Mouse (Mus musculus) C2C12 (cell line): ENCODE data around the gene Ehd2. TPM values are rescaled to one million over a fixed set of nuclear protein-coding genes. Genes with fewer than 3 reads are reported as not detected.

Experiments
- H3K27me3 ChIP-seq: one replicate; pipeline ENCODE4 v1.6.1; 2011; ENCODE audit not compliant: control insufficient read depth, insufficient read depth, insufficient read length
- H3K36me3 ChIP-seq: one replicate; pipeline ENCODE4 v1.6.1; 2011; ENCODE audit not compliant: control insufficient read depth, insufficient read depth
- H3K4me3 ChIP-seq: one replicate; pipeline ENCODE4 v1.5.1; 2011; ENCODE audit warnings: mild to moderate bottlenecking, control low read depth; ENCODE audit not compliant: poor library complexity, insufficient read depth, severe bottlenecking
- H3K79me2 ChIP-seq: one replicate; pipeline ENCODE4 v1.6.1; 2011; ENCODE audit not compliant: control insufficient read depth, insufficient read depth
- H3K79me3 ChIP-seq: one replicate; pipeline ENCODE4 v1.6.1; 2011; ENCODE audit warnings: low read depth, control low read depth
- H3ac ChIP-seq: one replicate; pipeline ENCODE3; 2011; ENCODE audit warnings: low read depth; ENCODE audit not compliant: control insufficient read depth, insufficient read length
- CEBPB ChIP-seq: IDR thresholded peaks from one replicate; pipeline ENCODE4 v1.6.1; 2011; ENCODE audit warnings: low read depth, mild to moderate bottlenecking, control low read depth, moderate library complexity
- CTCF ChIP-seq: IDR thresholded peaks from one replicate; pipeline ENCODE4 v1.5.1; 2011; ENCODE audit not compliant: control insufficient read depth, insufficient read depth, insufficient read length
- FOSL1 ChIP-seq: IDR thresholded peaks from one replicate; pipeline ENCODE4 v1.8.0; 2011; ENCODE audit warnings: mild to moderate bottlenecking, low read length; ENCODE audit not compliant: poor library complexity, insufficient read depth, severe bottlenecking
- MAX ChIP-seq: IDR thresholded peaks from one replicate; pipeline ENCODE4 v1.6.1; 2011; ENCODE audit warnings: mild to moderate bottlenecking, control low read depth
- MYOD1 ChIP-seq: IDR thresholded peaks from one replicate; pipeline ENCODE4 v1.6.1; 2011; ENCODE audit warnings: low read depth; ENCODE audit not compliant: control insufficient read depth, insufficient read length
- MYOG ChIP-seq: IDR thresholded peaks from one replicate; pipeline ENCODE4 v1.6.1; 2011; ENCODE audit not compliant: control insufficient read depth, insufficient read length; ENCODE audit errors: extremely low read depth
- USF1 ChIP-seq: IDR thresholded peaks from one replicate; pipeline ENCODE4 v1.6.1; 2011; ENCODE audit warnings: low read depth, mild to moderate bottlenecking, control low read depth, moderate library complexity
- polyA plus RNA-seq: library from polyadenylated mRNA; unstranded; fragments of >200 nt; fragmentation: generic; extraction: Trizol; gene quantifications from one replicate; pipeline ENCODE4 v1.2.1, GENCODE M21; 2012; ENCODE audit warnings: missing spikeins

Ehd2 gene
- polyA plus RNA-seq, 1 experiment = 98.7 TPM

DNA sequence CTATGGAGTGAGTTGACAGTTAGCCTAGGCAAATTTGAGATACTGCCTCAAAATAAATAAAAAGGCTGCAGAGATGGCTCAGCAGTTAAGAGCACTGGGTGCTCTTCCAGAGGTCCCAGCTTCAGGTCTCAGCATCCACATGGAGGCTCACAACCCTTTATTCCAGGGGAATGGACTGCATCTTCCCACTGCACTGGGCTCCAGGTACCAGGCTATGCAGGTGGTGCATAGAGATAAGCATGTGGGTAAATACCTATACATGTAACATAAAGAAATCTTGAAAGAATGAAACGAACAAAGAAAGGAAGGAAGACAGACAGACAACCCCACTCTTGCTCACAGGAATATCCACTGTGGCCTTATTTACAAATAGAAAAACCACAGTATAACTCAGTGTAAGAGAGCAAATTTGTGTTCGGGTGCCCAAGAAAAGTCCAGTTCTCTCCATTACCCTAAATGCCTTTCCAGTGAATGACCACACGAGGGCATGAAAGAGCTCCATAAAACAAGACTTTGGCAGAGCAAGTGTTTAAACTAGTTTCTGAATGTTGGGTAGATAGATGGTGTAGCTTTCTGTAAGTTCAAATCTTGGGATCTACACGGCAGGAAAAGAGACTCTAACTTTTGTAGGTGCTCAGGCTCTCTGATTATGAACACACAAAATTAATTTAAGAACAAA lies 15.5 kb upstream of the Ehd2 start:
- no peak overlapping the region for H3ac ChIP-seq
- TF ChIP-seq MYOD1 = no peak
- no peak for TF ChIP-seq CEBPB
- TF ChIP-seq CTCF = no peak
- TF ChIP-seq MYOG = no peak
- no peak for TF ChIP-seq MAX
- TF ChIP-seq USF1 = no peak
- no peak for TF ChIP-seq FOSL1
- no peak overlapping the region for H3K4me3 ChIP-seq
- no peaks in the 10 kb centered on the region for H3K79me2 ChIP-seq
- peaks cover 2% of the 10 kb centered on the region for H3K79me3 ChIP-seq
- H3K27me3 ChIP-seq = no peaks in the 10 kb centered on the region
- no peaks in the 10 kb centered on the region for H3K36me3 ChIP-seq

DNA sequence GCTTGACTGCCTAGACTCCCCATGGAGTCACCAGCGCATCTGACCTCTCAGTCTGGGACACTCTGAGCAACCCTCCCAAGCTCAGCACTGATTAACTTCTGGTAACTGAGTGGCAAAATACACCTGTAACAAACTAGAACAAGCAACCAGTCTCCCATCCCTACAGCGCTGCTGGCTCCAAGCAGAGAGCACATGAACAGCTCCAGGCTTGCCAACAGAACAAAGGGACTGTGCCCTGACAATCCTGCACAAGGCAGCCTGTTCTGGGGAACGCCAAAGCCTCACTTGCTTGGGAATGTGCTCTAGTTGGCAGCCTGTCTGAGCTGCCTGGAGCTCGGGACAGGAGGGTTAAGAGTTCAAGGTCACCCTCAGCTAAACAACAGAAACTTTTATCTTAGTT lies 14.2 kb upstream of the Ehd2 start:
- Histone ChIP-seq H3K27me3 (no peaks in the 10 kb centered on the region), H3K4me3 (no peak overlapping the region), H3K36me3 (no peaks in the 10 kb centered on the region), H3K79me2 (no peaks in the 10 kb centered on the region), H3K79me3 (peaks cover 2% of the 10 kb centered on the region), H3ac (no peak overlapping the region)
- TF ChIP-seq CEBPB (no peak), CTCF (no peak), FOSL1 (no peak), MYOD1 (no peak), USF1 (no peak), MYOG (no peak), MAX (no peak)

DNA sequence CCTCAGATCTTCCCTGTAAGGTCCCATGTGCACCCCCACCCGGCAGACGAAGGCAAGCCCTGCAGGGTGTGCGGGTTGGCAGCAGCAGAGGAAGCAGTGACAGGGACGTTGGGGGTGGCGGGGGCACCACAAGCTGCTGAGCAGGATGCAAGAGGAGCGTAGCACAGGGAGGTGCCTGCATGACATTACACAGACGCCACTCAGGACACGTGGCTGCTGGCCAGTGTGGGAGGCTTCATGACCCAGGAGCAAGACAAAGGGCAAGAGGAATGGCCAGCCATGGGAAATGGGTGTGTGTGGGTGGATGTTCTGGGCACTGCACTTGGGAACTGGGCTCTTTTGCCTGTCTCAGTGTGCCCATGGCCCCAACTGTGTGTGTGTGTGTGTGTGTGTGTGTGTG lies 12.9 kb upstream of the Ehd2 start:
- H3K36me3 ChIP-seq = no peaks in the 10 kb centered on the region
- H3K79me2 ChIP-seq = no peaks in the 10 kb centered on the region
- H3K27me3 ChIP-seq = no peaks in the 10 kb centered on the region
- H3ac ChIP-seq = no peak overlapping the region
- TF ChIP-seq USF1 (no peak), MAX (no peak), MYOG (no peak), CEBPB (no peak), CTCF (no peak), FOSL1 (no peak), MYOD1 (no peak)
- no peak overlapping the region for H3K4me3 ChIP-seq
- peaks cover 2% of the 10 kb centered on the region for H3K79me3 ChIP-seq

DNA sequence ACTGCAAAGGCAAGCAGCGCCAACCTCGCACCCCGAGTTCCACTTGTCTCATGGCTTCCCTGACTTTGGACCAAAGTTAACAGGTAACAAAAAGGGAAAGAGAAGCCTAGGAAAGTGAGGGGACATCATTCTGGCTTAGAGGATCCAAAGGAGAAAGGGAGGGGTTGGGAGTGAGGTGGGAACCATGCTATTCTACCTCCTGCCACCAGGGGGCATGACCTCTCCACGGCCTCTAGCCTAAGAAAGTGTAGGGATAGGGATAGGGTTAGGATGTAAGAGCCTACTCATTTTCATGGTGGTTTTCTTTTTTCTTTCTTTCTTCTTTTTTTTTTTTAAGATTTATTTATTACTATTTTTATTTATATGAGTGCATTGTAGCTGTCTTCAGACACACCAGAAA lies 8.5 kb upstream of the Ehd2 start:
- Histone ChIP-seq H3K27me3 (no peaks in the 10 kb centered on the region), H3K79me2 (no peaks in the 10 kb centered on the region), H3K4me3 (no peak overlapping the region), H3K36me3 (no peaks in the 10 kb centered on the region), H3K79me3 (no peaks in the 10 kb centered on the region), H3ac (no peak overlapping the region)
- TF ChIP-seq MYOD1 = no peak
- peak; percentile 67 for TF ChIP-seq CTCF
- TF ChIP-seq MAX = no peak
- no peak for TF ChIP-seq FOSL1
- no peak for TF ChIP-seq MYOG
- TF ChIP-seq CEBPB = no peak

DNA sequence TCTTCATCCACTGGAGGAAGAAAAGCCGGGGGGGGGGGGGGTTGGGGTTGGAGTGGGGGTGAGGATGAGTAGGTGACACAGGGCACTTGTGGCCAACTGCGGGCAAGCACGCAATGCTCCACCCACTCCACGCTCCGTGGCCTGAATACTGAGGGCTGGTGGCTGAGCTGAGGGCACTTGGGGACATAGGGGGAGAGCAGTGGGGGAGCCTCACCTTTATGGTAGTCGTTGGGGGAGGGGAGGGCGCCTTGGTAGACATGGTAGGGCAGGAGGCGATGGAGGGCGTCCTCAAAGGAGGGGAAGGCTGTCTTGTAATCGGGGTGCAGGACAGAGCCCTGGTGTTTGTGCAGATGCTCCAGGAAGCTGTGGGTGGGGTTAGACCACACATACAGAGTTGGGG lies 8.1 kb upstream of the Ehd2 start:
- H3K27me3 ChIP-seq = no peaks in the 10 kb centered on the region
- H3K79me2 ChIP-seq = no peaks in the 10 kb centered on the region
- H3ac ChIP-seq = no peak overlapping the region
- no peaks in the 10 kb centered on the region for H3K79me3 ChIP-seq
- no peak for TF ChIP-seq CTCF
- no peak for TF ChIP-seq MAX
- no peak for TF ChIP-seq USF1
- TF ChIP-seq MYOD1 = no peak
- TF ChIP-seq CEBPB = no peak
- H3K36me3 ChIP-seq = no peaks in the 10 kb centered on the region
- H3K4me3 ChIP-seq = no peak overlapping the region

DNA sequence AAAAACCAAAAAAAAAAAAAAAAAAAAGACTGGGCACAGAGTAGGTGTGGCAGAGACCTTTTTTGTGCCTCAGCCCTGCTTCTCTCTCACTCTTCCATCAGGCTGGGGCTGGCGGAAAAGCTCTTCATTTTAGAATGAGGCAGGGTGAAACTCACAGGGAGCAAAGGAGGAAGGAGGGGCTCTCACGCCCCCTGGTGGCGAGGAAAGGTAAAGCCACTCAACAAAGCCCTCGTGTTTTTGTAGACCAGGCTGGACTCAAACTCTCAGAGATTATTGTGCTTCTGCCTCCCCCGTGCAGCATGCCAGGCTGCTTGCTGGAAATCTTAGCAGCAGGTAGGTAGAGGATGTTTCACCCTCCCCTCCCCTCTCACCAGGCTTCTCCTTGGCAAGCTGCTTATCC lies 7.3 kb upstream of the Ehd2 start:
- Histone ChIP-seq H3K27me3 (no peaks in the 10 kb centered on the region), H3K4me3 (no peak overlapping the region), H3K79me3 (no peaks in the 10 kb centered on the region), H3K79me2 (no peaks in the 10 kb centered on the region), H3ac (no peak overlapping the region), H3K36me3 (no peaks in the 10 kb centered on the region)
- no peak for TF ChIP-seq CEBPB
- no peak for TF ChIP-seq MAX
- TF ChIP-seq CTCF = peak; percentile 59
- TF ChIP-seq MYOD1 = no peak
